Mouse (Mus musculus): ENCODE results near the gene Dnajc21.

DNA sequence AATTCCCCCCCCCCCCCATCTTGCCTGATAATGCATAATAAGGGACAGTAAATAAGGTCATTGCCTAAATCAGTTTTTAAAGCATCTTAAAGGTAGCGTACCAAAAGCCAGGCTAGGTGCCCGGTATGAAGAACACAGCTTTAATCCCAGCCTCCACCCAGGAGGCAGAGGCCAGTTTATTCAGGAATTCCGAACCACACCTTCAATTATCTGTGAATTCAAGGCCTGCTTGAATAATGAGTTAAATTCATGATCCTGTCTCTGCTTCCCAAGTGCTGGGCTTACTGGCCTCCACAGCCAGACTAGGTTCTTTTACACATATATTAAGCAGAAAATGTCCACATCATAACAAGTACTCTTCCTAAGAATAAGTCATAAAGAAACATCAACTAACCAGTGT is 625 bp upstream of the Dnajc21 start:
- TF ChIP-seq CTCF (IDR thresholded peaks at IDR 0.05; ENCODE audit: insufficient read depth, low read length), result no peak
- TF ChIP-seq POLR2A (IDR thresholded peaks at IDR 0.05; ENCODE audit: borderline replicate concordance, extremely low read depth, low read depth, low read length), result no peak
